Mouse (Mus musculus) hindbrain, postnatal 0 days (tissue): ENCODE results near the gene Pdcd11. TPM values are rescaled to one million over a fixed set of nuclear protein-coding genes. Genes with fewer than 3 reads are reported as not detected.

ENCODE experiments used
- ATAC-seq: fragments of 200-750 bp; cut with Nextera tagmentation; 2 replicates; pipeline ENCODE4 v1.8.0; 2017; ENCODE audit warnings: mild to moderate bottlenecking, moderate TSS enrichment, moderate library complexity
- DNase-seq: peaks from one replicate; pipeline ENCODE4 v3.0.0-alpha.2; 2015; ENCODE audit warnings: low spot score
- H3K27ac ChIP-seq: fragments of 300-500 bp; sonication (generic); 2 replicates; pipeline ENCODE4 v1.5.1; 2014; ENCODE audit warnings: mild to moderate bottlenecking
- H3K27me3 ChIP-seq: fragments of 300-500 bp; sonication (generic); 2 replicates; pipeline ENCODE4 v1.6.1; 2014; ENCODE audit warnings: low read length, mixed read lengths; ENCODE audit not compliant: insufficient read depth
- H3K36me3 ChIP-seq: fragments of 300-500 bp; sonication (generic); 2 replicates; pipeline ENCODE4 v1.6.1; 2014; ENCODE audit warnings: low read length, mixed read lengths; ENCODE audit not compliant: insufficient read depth
- H3K4me1 ChIP-seq: fragments of 300-500 bp; sonication (generic); 2 replicates; pipeline ENCODE4 v1.6.1; 2014; ENCODE audit warnings: antibody characterized with exemption, low read length, mixed read lengths; ENCODE audit not compliant: insufficient read depth
- H3K4me2 ChIP-seq: fragments of 300-500 bp; sonication (generic); 2 replicates; pipeline ENCODE4 v1.6.1; 2014; ENCODE audit warnings: low read depth, mild to moderate bottlenecking, low read length, moderate library complexity, mixed read lengths
- H3K4me3 ChIP-seq: fragments of 300-500 bp; sonication (generic); 2 replicates; pipeline ENCODE4 v1.5.1; 2014; ENCODE audit warnings: low read length
- H3K9ac ChIP-seq: fragments of 300-500 bp; sonication (generic); replicated peaks from 2 replicates; pipeline ENCODE4 v1.6.1; 2014; ENCODE audit warnings: mild to moderate bottlenecking, low read length, moderate library complexity, mixed read lengths
- H3K9me3 ChIP-seq: fragments of 300-500 bp; sonication (generic); 2 replicates; pipeline ENCODE4 v1.6.1; 2016; ENCODE audit warnings: low read length, mixed read lengths
- CTCF ChIP-seq: IDR thresholded peaks from 2 replicates; pipeline ENCODE4 v1.5.1; 2016; ENCODE audit warnings: antibody characterized with exemption, control low read depth, low read depth
- WGBS: fragments of 180-500 bp; shearing (Covaris S2); extraction: QIAGEN DNeasy Blood & Tissue Kit; methylation state at CpG from one replicate; pipeline ENCODE4 v1.1.7; 2014; 5-methylcytosine and 5-hydroxymethylcytosine counted together
- polyA plus RNA-seq: library from polyadenylated mRNA; unstranded; fragments of >200 nt; fragmentation: Nextera tagmentation; extraction: Ambion mirVana; gene quantifications from 2 replicates; pipeline ENCODE4 v1.2.1, GENCODE M21; 2015
- total RNA-seq: library from RNA; depleted of rRNA; stranded (reverse); fragments of >200 nt; gene quantifications from 2 replicates; pipeline ENCODE4 v1.2.3, GENCODE M21; 2014

The Pdcd11 gene
- total and polyA plus RNA-seq, 2 experiments from 2014 or later, result 4.3 to 10.4 TPM

DNA sequence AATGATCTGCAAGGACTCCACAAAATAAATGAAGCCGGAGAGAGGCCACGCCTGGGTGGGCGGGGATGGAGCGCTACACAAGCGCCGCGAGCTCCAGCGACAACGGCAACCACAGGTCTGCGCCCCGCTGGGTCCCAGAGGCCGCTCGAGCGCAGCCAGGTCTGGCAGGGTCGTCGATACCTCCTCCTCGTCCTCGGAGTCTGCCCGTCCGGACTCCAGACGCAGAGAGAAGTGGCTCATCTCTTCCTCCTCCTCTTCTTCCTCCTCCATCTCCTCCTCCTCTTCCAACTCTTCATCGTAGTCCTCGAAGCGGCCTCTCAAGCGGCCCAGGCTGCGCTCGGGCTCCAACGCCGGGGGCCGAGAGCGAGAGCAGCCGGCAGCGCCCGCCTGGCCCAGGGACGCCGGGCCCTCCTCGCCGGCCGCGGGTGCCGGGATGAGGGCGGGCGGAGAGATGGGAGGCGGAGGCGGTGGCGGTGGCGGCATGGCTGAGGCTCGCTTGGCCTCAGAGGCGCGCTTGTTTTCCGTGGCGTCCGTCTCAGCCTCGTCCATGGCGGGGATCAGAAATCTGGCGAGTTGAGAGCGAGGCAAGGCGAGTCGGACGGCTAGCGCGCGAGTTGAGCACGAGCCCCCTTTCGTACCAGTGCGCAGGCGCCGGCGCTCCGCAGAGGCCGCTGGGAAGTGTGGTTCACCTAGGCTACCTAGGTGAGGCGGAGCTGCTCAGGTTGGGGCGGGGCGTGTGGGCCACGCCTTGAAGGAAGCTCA is 40.1 kb upstream of the Pdcd11 start, which contains the start of gene Pcgf6:
Gene Pcgf6 (minus strand): TSS at position 636 of the 762 bp plus-strand sequence.
- peak within 1 kb of the TSS; percentile 79 for H3K4me2 ChIP-seq
- ATAC-seq (peak; percentile 94), DNase-seq (peak; percentile 93)
- H3K9ac ChIP-seq, result peak within 1 kb of the TSS; percentile 93
- H3K27ac ChIP-seq, result peak within 1 kb of the TSS; percentile 95
- H3K4me1 ChIP-seq, result peaks cover 6% of the 10 kb centered on the region; the same call in 1 of the 2 replicates
- WGBS, result under 1% methylated on average over 74 of the region's 75 CpGs
- peak; percentile 32; the same call in 1 of the 2 replicates for TF ChIP-seq CTCF
- H3K9me3 ChIP-seq, result no peaks in the 10 kb centered on the region
- H3K27me3 ChIP-seq, result no peaks in the 10 kb centered on the region
- peak within 1 kb of the TSS; percentile 93 for H3K4me3 ChIP-seq
- peaks cover 4% of the 10 kb centered on the region; the same call in 1 of the 2 replicates for H3K36me3 ChIP-seq

- 84% methylated on average over 4 of the region's 4 CpGs for WGBS
- ATAC-seq, result no peak
- no peak for TF ChIP-seq CTCF
Measured at GRCm38 (mm10) chr19:47052927-47053326, 37.6 kb upstream of the Pdcd11 start.

GRCm38 (mm10) chr19:47053471-47053870 is 37.1 kb upstream of the Pdcd11 start:
- DNase-seq (no peak), ATAC-seq (no peak)
- H3K27ac ChIP-seq, result no peak overlapping the region
- WGBS, result 89% methylated on average over 4 of the region's 4 CpGs
- peaks cover 6% of the 10 kb centered on the region; the same call in 1 of the 2 replicates for H3K4me1 ChIP-seq
- no peaks in the 10 kb centered on the region for H3K27me3 ChIP-seq
- no peaks in the 10 kb centered on the region for H3K9me3 ChIP-seq
- H3K9ac ChIP-seq, result no peak overlapping the region
- TF ChIP-seq CTCF, result no peak
- H3K36me3 ChIP-seq, result no peaks in the 10 kb centered on the region
- H3K4me3 ChIP-seq, result no peak overlapping the region
- H3K4me2 ChIP-seq, result no peak overlapping the region

More at GRCm38 (mm10) chr19:47052927-47053326, 37.6 kb upstream of the Pdcd11 start:
- Histone ChIP-seq H3K9ac (no peak overlapping the region), H3K36me3 (no peaks in the 10 kb centered on the region), H3K4me3 (no peak overlapping the region), H3K9me3 (no peaks in the 10 kb centered on the region), H3K4me1 (peaks cover 6% of the 10 kb centered on the region; the same call in 1 of the 2 replicates), H3K4me2 (no peak overlapping the region), H3K27me3 (no peaks in the 10 kb centered on the region), H3K27ac (no peak overlapping the region)
- no peak for DNase-seq

GRCm38 (mm10) chr19:47057684-47058083 is 32.9 kb upstream of the Pdcd11 start:
- H3K9me3 ChIP-seq, result no peaks in the 10 kb centered on the region
- H3K27ac ChIP-seq, result no peak overlapping the region
- ATAC-seq, result no peak
- no peak for DNase-seq
- no peak overlapping the region for H3K9ac ChIP-seq
- no peak overlapping the region for H3K4me3 ChIP-seq
- H3K36me3 ChIP-seq, result no peaks in the 10 kb centered on the region
- no peaks in the 10 kb centered on the region for H3K27me3 ChIP-seq
- H3K4me2 ChIP-seq, result no peak overlapping the region
- no peak for TF ChIP-seq CTCF
- 74% methylated on average over 1 of the region's 1 CpGs for WGBS
- H3K4me1 ChIP-seq, result no peaks in the 10 kb centered on the region

GRCm38 (mm10) chr19:47065860-47066259 is 24.7 kb upstream of the Pdcd11 start:
- H3K4me2 ChIP-seq, result no peak overlapping the region
- ATAC-seq (no peak), DNase-seq (no peak)
- no peak overlapping the region for H3K27ac ChIP-seq
- H3K4me1 ChIP-seq, result no peaks in the 10 kb centered on the region
- TF ChIP-seq CTCF, result peak; percentile 41
- no peak overlapping the region for H3K4me3 ChIP-seq
- no peak overlapping the region for H3K9ac ChIP-seq
- H3K36me3 ChIP-seq, result no peaks in the 10 kb centered on the region
- H3K27me3 ChIP-seq, result no peaks in the 10 kb centered on the region
- WGBS, result 91% methylated on average over 3 of the region's 3 CpGs
- no peaks in the 10 kb centered on the region for H3K9me3 ChIP-seq

DNA sequence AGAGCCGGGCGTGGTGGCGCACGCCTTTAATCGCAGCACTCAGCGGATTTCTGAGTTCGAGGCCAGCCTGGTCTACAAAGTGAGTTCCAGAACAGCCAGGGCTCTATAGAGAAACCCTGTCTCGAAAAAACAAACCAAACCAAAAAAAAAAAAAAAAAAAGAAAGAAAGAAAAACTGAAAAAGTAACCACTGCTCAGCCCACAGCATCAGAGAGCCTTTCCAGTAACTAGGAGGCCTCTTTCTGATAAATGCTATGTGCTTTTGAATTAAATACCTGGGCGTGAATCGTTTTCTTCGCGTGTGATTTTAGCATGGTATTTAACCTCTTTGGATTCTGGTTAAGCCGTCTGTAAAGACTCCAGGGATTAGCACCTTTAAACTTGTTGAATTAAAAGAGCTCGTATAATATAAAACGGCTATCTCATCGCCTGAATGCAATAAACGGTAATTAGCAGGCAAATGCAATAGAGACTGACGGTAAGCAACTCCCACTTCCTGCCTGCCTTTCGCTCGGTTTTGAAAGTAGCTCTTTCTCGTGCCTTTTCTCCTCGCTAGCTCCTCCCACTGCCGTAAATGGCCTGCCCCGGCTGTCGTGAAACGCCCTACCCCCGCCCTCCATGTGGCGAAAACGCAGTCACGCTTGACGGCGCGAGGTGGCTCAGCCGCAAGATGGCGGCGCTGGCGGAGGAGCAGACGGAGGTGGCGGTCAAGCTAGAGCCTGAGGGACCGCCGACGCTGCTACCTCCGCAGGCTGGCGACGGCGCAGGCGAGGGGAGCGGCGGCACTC is 23.3 kb upstream of the Pdcd11 start, which contains the start of gene Taf5:
Gene Taf5 (plus strand): TSS at position 651 of the 787 bp plus-strand sequence.
- Histone ChIP-seq H3K27ac (peak within 1 kb of the TSS; percentile 88), H3K9ac (peak within 1 kb of the TSS; percentile 89), H3K27me3 (no peaks in the 10 kb centered on the region), H3K4me2 (peak within 1 kb of the TSS; percentile 75), H3K4me3 (peak within 1 kb of the TSS; percentile 96), H3K9me3 (no peaks in the 10 kb centered on the region), H3K36me3 (peaks cover 8% of the 10 kb centered on the region), H3K4me1 (no peaks in the 10 kb centered on the region)
- peak; percentile 37 for TF ChIP-seq CTCF
- ATAC-seq (peak; percentile 88), DNase-seq (peak; percentile 99)
- WGBS, result 11% methylated on average over 47 of the region's 49 CpGs
